Mouse (Mus musculus) liver, embryonic 13.5 days (tissue): ENCODE results near the gene Wfikkn2. TPM values are rescaled to one million over a fixed set of nuclear protein-coding genes. Genes with fewer than 3 reads are reported as not detected.

Source experiments
- ATAC-seq: fragments of 200-750 bp; cut with Nextera tagmentation; 2 replicates; pipeline ENCODE4 v1.8.0; 2017; ENCODE audit warnings: low read depth, mild to moderate bottlenecking, moderate number of reproducible peaks, moderate library complexity
- DNase-seq: peaks from one replicate; pipeline ENCODE4 v3.0.0; 2022
- H3K27ac ChIP-seq: fragments of 300-500 bp; sonication (generic); 2 replicates; pipeline ENCODE4 v1.5.1; 2015; ENCODE audit warnings: moderate library complexity, mild to moderate bottlenecking, inconsistent platforms
- H3K27me3 ChIP-seq: fragments of 300-500 bp; sonication (generic); 2 replicates; pipeline ENCODE4 v1.6.1; 2015; ENCODE audit warnings: mild to moderate bottlenecking, inconsistent platforms
- H3K36me3 ChIP-seq: fragments of 300-500 bp; sonication (generic); 2 replicates; pipeline ENCODE4 v1.6.1; 2015; ENCODE audit warnings: mild to moderate bottlenecking, inconsistent platforms
- H3K4me1 ChIP-seq: fragments of 300-500 bp; sonication (generic); replicated peaks from 2 replicates; pipeline ENCODE4 v1.6.1; 2015; ENCODE audit warnings: inconsistent platforms
- H3K4me2 ChIP-seq: fragments of 300-500 bp; sonication (generic); 2 replicates; pipeline ENCODE4 v1.6.1; 2015; ENCODE audit warnings: inconsistent platforms, mild to moderate bottlenecking, moderate library complexity
- H3K4me3 ChIP-seq: fragments of 300-500 bp; sonication (generic); replicated peaks from 2 replicates; pipeline ENCODE4 v1.5.1; 2015; ENCODE audit warnings: mild to moderate bottlenecking, inconsistent platforms
- H3K9ac ChIP-seq: fragments of 300-500 bp; sonication (generic); 2 replicates; pipeline ENCODE4 v1.6.1; 2015; ENCODE audit warnings: mild to moderate bottlenecking, inconsistent platforms
- H3K9me3 ChIP-seq: fragments of 300-500 bp; sonication (generic); replicated peaks from 2 replicates; pipeline ENCODE4 v1.6.1; 2016; ENCODE audit warnings: inconsistent platforms
- WGBS: fragments of 180-500 bp; shearing (Covaris S2); methylation state at CpG from one replicate; pipeline ENCODE4 v1.1.7; 2015; ENCODE audit not compliant: insufficient replicate concordance; 5-methylcytosine and 5-hydroxymethylcytosine counted together
- polyA plus RNA-seq: library from polyadenylated mRNA; unstranded; fragments of >200 nt; fragmentation: Nextera tagmentation; extraction: Ambion mirVana; gene quantifications from 2 replicates; pipeline ENCODE4 v1.2.1, GENCODE M21; 2015

The Wfikkn2 gene
- 0.22 and 0.23 TPM in 2 replicates for polyA plus RNA-seq

DNA sequence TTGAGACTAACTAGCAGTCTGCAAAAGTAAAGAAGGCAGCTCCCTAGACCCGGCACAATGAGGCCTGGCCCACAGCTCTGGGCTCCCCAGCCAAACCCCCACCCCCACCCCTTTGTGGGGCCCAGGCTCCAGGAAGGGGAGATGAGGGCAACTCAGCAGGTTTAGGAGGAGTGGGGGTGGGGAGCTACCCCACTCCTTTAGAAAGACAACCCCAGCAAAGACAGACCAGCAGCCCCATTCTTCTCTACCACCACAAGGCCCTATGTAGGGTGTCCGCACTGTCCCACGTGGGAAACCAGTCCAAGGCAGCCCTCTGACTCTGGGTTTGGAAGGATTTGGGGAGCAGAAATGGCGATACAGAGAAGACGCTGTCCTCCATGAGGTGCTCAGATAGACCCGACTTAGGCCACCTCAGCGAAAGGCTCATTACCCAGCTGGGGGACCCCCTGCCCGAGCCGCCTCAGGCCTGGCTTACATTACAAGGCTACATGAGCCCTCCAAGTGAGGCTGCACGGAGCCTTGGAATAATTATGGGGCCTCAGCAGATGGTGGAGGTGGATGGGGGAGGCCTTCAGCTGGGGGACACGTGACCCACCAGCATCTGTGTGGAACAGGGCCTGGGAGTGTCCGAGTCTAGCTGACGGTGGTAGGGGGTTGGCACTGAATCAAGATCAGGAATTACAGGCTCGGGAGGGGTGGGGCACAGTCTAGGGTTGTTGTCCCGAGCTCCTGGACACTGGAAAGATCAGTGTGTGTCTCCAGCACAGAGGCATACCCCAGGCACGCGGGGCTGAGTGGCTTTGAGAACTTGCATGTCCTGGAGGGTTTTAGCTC, at the start of gene Wfikkn2:
TSS of gene Wfikkn2 (minus strand) at position 51 of the 834 bp plus-strand sequence.
- no peak within 1 kb of the TSS for H3K4me3 ChIP-seq
- DNase-seq, result no peak
- no peak within 1 kb of the TSS for H3K27ac ChIP-seq

DNA sequence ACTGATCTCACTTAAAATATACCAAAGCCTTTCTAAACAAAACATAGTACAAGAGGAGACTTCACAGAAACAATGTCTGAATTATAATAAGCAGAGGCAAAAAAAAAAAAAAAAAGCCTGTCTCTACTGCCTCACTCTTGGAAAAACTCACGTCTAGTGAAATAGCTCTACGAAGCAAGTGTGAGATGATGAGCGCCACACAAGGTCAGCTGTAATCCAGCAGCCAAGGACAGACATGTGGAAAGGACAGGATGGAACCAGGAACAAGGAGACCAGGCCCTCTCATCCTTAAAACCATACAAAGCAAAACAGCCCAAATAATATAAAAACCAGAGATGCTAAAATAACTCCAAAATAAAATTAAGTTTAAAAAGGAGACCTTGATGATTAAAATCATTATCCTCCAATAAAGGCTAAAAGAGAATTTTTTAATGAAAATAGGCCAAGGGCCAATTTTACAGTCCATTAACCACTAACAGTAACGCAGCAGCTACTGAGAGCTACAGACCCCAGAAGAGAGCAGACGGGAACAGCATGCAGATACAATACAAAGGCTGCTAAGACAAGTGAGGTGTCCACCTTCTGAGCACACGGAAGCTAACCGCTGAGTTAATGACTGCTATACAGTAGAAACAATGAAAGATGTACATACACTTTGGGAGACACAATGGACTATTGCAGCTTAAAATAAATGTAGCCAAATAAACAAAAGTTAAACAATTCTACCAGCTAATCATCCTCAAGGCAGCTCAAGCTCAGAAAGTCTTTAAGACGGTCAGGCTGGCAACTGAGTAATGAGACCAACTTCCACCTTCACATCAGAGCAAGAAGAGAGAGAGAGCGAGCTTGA, 49.4 kb upstream of the Wfikkn2 start:
- ATAC-seq, result no peak
- no peak for DNase-seq
- Histone ChIP-seq H3K4me1 (peaks cover 20% of the 10 kb centered on the region), H3K4me3 (no peak overlapping the region), H3K27ac (no peak overlapping the region), H3K9ac (no peak overlapping the region), H3K9me3 (no peaks in the 10 kb centered on the region), H3K36me3 (peaks cover 91% of the 10 kb centered on the region), H3K4me2 (no peak overlapping the region), H3K27me3 (no peaks in the 10 kb centered on the region)
- WGBS, result 90% methylated on average over 9 of the region's 9 CpGs

More for the DNA sequence above, at the start of gene Wfikkn2:
- Histone ChIP-seq H3K27me3 (peaks cover 50% of the 10 kb centered on the region), H3K4me2 (no peak within 1 kb of the TSS), H3K4me1 (peaks cover 17% of the 10 kb centered on the region), H3K36me3 (no peaks in the 10 kb centered on the region), H3K9ac (no peak within 1 kb of the TSS), H3K9me3 (no peaks in the 10 kb centered on the region)
- ATAC-seq, result no peak
- 63% methylated on average over 17 of the region's 17 CpGs for WGBS

DNA sequence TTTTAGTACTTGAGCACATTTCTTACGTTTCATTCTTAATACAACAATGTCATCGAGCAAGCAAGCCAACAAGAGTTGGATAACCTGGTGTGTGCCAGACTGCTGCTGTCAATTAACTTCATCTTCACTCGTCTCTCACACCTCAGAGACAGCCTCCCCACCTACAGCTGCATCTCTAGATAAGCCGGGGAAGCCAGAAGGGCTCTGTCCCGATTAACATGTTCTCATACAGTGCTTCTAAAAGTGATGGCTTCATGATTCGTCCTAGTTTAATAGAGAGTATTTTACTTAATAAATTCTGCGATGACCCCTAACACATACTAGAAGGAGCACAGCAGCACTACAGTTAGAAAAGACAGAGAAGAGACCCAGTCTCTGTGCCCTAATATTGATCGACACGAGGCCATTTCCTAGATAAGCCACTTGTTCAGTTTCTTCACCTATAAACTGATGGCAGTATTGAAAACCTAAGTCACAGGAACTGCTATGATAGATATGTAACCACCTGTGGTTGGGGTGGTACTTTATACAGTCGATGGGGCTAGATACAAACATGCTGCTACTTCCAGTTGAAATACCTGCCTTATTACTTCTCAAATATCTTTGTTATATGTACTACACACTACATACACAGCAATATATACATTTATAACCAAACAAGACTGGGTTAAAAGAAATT, 44.4 kb upstream of the Wfikkn2 start:
- DNase-seq, result peak; percentile 73
- ATAC-seq, result peak; percentile 100
- H3K27ac ChIP-seq, result peak overlapping the region; percentile 90

DNA sequence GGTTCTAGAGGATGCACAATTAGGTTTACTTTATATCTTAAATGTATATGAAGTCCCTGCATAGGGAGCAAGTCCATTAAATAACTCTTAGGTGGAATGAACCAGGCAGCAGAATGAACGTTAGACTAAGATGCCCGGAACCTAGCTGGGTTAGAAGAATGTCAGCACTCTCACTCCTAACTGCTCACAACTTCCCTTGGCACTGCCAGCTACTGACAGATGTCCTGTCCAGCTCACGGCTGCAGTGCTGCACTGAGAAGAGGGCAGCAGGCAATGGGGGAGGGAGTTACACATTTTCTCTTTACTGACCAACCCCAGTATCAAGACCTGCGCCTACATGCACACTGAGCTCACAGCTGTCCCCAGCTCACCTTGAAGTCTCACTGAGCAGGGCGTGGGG, 41.3 kb upstream of the Wfikkn2 start:
- Histone ChIP-seq H3K4me3 (no peak overlapping the region), H3K36me3 (peaks cover 91% of the 10 kb centered on the region), H3K27ac (no peak overlapping the region), H3K4me1 (peaks cover 38% of the 10 kb centered on the region), H3K4me2 (no peak overlapping the region), H3K9me3 (no peaks in the 10 kb centered on the region), H3K9ac (no peak overlapping the region), H3K27me3 (no peaks in the 10 kb centered on the region)
- DNase-seq (no peak), ATAC-seq (no peak)
- 91% methylated on average over 5 of the region's 5 CpGs for whole genome bisulfite sequencing

More for the DNA sequence above, 44.4 kb upstream of the Wfikkn2 start:
- peak overlapping the region; percentile 24 for H3K9ac ChIP-seq
- peak overlapping the region; percentile 9 for H3K4me3 ChIP-seq
- peak overlapping the region; percentile 44 for H3K4me2 ChIP-seq
- no peaks in the 10 kb centered on the region for H3K9me3 ChIP-seq
- no peaks in the 10 kb centered on the region for H3K27me3 ChIP-seq
- 42% methylated on average over 10 of the region's 10 CpGs for WGBS
- H3K4me1 ChIP-seq, result peaks cover 34% of the 10 kb centered on the region
- peaks cover 92% of the 10 kb centered on the region for H3K36me3 ChIP-seq

DNA sequence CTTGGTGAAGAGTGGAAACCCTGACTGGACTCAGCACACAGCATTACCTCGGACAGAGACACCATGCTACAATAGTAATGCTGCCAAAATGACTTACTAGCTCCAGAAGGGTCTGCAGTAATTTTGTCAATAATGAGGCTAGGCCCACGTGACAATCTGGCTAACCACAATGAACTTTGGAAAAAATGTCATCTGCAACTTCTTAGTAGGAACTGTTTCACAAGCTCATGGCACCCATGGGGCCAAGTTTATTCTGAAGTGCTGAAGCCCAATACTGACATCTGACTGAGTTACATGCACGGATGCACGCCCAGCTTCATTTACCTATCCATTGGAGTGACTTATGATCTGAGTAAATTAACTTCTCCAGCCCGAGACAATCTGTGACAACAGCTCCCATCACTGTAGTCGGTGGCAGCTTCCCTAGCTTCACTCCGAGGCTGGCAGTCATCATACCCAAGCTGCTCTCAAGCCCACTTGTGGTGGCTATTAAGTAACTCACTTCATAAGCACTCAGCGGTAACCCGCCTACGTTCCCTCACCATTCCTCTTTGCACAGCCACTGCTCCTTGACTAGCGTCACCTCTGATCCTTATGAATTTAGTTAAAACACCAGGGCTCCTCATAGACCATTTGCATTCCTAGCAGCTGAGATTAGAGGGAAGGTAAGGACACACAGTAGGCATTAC, 40.2 kb upstream of the Wfikkn2 start:
- WGBS, result 86% methylated on average over 11 of the region's 11 CpGs
- Histone ChIP-seq H3K36me3 (peaks cover 88% of the 10 kb centered on the region), H3K27me3 (no peaks in the 10 kb centered on the region), H3K4me2 (no peak overlapping the region), H3K4me3 (no peak overlapping the region), H3K9me3 (no peaks in the 10 kb centered on the region), H3K4me1 (peaks cover 40% of the 10 kb centered on the region), H3K27ac (peak overlapping the region; percentile 26; the same call in 1 of the 2 replicates), H3K9ac (no peak overlapping the region)
- ATAC-seq (no peak), DNase-seq (no peak)

DNA sequence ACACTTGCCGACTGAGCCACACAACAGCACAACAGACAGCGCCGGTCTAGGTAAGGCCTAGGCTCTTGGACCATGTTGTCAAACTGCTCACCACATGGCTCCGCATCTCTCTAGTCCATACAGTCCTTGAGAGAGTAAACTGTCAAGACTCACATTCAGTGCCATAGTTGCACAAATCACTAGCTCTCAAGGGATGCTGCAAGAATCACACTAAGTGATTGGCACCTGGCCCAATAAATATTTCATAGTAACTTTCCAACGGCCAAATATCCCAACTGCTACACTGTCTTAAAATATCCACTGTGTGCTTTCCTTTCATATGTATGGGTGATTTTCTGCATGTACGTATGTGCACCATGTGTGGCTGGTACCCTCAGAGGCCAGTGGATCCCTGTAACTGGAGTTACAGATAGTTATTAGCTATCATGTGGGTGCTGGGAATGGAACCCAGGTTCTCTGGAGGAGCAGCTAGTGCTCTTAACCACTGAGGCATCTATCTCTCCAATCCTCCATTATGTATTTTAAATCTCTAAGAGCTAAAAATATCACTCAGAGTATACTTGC, 37.8 kb upstream of the Wfikkn2 start:
- Histone ChIP-seq H3K27me3 (no peaks in the 10 kb centered on the region), H3K36me3 (peaks cover 67% of the 10 kb centered on the region), H3K4me2 (no peak overlapping the region), H3K4me1 (peaks cover 35% of the 10 kb centered on the region), H3K27ac (no peak overlapping the region), H3K9ac (no peak overlapping the region), H3K4me3 (no peak overlapping the region), H3K9me3 (no peaks in the 10 kb centered on the region)
- DNase-seq (no peak), ATAC-seq (no peak)
- WGBS, result 92% methylated on average over 6 of the region's 6 CpGs

DNA sequence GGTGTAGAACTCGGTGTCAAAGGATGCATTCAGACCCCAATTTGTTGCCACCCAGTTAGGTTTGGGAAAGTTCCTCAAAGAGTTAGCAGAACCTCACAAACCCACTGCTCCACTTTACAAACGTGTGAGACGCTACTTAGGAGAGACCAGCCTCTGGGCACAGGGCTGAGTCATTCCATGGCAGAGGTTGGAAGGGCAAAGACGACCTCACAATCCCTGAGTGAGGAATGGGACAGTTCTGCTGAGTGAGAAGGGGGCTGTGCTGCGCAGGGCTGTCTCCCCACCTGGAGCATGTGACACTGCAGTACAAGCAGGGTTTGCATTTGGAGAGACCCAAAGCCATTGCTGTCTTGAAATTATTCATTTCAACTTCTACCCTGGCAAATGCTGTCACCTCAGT, 36.5 kb upstream of the Wfikkn2 start:
- no peak overlapping the region for H3K4me3 ChIP-seq
- no peak overlapping the region for H3K9ac ChIP-seq
- no peaks in the 10 kb centered on the region for H3K9me3 ChIP-seq
- peak overlapping the region; percentile 29; the same call in 1 of the 2 replicates for H3K27ac ChIP-seq
- no peaks in the 10 kb centered on the region for H3K27me3 ChIP-seq
- DNase-seq (no peak), ATAC-seq (no peak)
- H3K4me1 ChIP-seq, result peaks cover 38% of the 10 kb centered on the region
- peaks cover 54% of the 10 kb centered on the region for H3K36me3 ChIP-seq
- 63% methylated on average over 5 of the region's 5 CpGs for WGBS
- H3K4me2 ChIP-seq, result no peak overlapping the region

DNA sequence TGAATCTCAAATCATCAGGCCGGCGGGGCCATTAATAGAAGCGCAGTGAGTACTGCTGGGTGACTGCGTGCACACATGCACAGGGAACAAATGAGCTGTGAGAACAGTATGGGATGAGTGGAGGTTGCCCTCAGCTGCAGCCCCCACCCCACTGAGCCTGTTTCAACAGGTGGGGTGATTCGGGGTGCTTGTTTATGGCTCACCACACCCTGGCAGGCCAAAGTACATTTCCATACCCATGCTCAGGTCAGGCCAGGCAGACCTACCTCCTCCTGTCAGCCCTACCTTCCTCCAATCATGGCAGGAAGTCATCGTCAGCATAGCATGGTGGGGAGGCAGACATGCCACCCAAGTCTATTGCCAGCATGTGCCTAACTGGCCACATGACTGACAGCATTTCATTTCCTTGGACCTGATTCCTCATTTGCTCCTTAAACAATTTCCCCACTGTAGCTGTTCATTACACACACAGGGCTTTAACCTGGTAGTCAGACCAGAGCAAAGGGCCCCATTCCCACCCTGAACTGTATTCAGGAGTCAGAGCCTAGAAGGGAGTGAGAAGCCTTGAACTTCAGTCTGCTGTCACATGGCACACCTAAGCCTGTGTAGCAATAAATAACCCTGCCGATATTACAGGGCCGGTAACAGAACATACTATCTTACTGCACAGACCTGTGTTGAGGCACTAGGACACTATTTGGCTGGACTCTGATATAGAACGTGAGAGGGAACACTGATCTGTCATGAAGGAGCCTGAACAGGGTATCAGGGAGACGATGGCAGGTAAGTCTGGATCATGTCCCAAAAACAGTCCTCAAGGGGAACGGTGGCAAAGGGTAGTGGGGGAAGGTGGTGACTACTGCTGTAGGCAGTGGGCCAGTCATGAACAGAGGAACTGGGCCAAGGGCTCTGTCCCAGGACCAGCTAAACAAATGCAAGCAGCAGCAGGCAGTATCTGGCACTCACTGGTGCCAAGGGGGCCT, 35.7 kb upstream of the Wfikkn2 start, which contains the start of gene Gm21885:
TSS of gene Gm21885 (plus strand) at position 675 of the 983 bp plus-strand sequence.
- Histone ChIP-seq H3K36me3 (peaks cover 46% of the 10 kb centered on the region), H3K4me3 (no peak within 1 kb of the TSS), H3K4me2 (no peak within 1 kb of the TSS), H3K9me3 (no peaks in the 10 kb centered on the region), H3K27ac (peak within 1 kb of the TSS; percentile 29; the same call in 1 of the 2 replicates), H3K9ac (no peak within 1 kb of the TSS), H3K27me3 (no peaks in the 10 kb centered on the region), H3K4me1 (peaks cover 45% of the 10 kb centered on the region)
- peak; percentile 50 for ATAC-seq
- WGBS, result 62% methylated on average over 11 of the region's 11 CpGs
- no peak for DNase-seq

DNA sequence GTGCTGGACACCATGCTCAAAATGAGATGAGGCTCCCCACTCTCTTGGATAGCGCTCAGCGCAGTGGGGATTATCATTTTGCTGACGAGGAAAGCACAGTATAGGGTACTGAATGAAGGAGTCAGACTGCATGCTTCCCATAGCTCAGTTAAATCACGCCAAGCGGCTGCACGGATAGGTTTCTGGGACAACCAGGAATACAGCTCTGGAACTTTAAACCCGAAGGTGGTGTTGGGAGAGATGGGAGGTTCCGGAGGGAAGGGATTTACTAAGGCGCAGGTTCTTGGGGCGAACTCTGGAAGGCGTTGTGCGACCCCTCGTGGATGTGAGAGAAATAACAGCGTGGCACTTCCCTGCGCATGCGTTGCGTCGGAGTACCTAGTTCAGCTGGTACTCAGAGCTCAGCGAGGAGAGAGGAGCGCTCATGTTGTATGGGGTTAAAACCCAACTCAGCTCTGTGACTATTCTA, 31.1 kb upstream of the Wfikkn2 start:
- 0 out of 2 replicates have a peak, but pooled peaks cover 5% of the 10 kb centered on the region for H3K36me3 ChIP-seq
- peak overlapping the region; percentile 44 for H3K4me3 ChIP-seq
- H3K27ac ChIP-seq, result no peak overlapping the region
- 0 out of 2 replicates have a peak, but pooled peaks cover 5% of the 10 kb centered on the region for H3K27me3 ChIP-seq
- DNase-seq, result peak; percentile 75
- peak overlapping the region; percentile 33 for H3K9ac ChIP-seq
- H3K9me3 ChIP-seq, result no peaks in the 10 kb centered on the region
- peak overlapping the region; percentile 60 for H3K4me2 ChIP-seq
- ATAC-seq, result peak; percentile 57
- WGBS, result 7% methylated on average over 20 of the region's 20 CpGs
- peaks cover 76% of the 10 kb centered on the region for H3K4me1 ChIP-seq
